Mouse (Mus musculus): ENCODE data around the gene Klhl22.

DNA sequence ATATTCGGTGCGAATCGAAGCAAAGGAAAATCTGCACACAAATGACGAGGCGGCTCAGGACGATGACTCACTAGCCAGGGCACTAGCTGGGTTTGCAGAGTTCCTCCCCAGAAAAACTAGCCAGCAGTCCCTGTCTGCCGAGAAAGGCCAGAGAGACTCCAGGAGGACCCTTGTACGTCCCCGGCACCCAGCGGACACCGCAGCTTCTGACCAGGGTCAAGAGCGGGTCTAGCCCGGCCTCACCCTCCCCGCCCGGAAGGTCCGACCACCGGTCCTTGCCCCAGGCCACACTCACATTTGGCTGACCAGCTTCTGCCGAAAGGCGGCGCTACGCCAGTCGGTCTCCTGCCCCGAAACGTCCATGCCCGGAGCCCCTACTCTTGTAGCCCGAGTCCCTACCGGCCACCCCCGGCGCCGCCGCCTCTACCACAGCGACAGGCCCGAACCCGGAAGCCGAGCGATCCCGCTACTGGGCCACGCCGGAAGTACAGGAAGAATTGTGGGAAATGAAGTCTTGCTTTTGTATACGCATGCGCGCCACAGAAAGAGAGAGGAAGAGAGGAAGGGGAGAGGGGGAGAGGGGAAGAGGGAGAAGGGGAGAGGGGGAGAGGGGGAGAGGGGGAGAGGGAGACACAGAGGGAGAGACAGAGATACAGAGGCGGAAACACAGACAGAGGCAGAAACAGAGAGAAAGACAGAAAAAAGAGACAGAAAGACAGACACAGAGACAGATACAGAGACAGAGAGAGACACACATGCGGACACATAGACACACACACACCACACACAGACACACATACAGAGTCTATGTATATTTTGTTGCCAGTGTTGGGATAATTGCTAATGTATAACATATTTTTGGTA is 36.7 kb upstream of the Klhl22 start:
- TF ChIP-seq POLR2A (IDR thresholded peaks at IDR 0.05; ENCODE audit: insufficient read depth, low read depth, low read length) (peak; percentile 76), EP300 (IDR thresholded peaks at IDR 0.05; ENCODE audit: insufficient read depth, low read depth, low read length) (no peak)
